Mouse (Mus musculus): Measurements from ENCODE around the gene Hsd3b5. TPM values are rescaled to one million over a fixed set of nuclear protein-coding genes. Genes with fewer than 3 reads are reported as not detected.

Gene Hsd3b5
- polyA plus RNA-seq, 1 experiment from 2014 or later: not detected

Other genes starting within 250 kb of the Hsd3b5 start
- 5.8 and 6.1 TPM in 2 replicates for gene Zfp697, start 247.8 kb downstream of the Hsd3b5 start, polyA plus RNA-seq (2015; fragmentation: Nextera tagmentation; extraction: Ambion mirVana)
- gene Gm4450, start 173.1 kb downstream of the Hsd3b5 start, polyA plus RNA-seq (2015; fragmentation: Nextera tagmentation; extraction: Ambion mirVana): not detected in 2 replicates
- gene Hsd3b4, start 119.7 kb downstream of the Hsd3b5 start, polyA plus RNA-seq (2015; fragmentation: Nextera tagmentation; extraction: Ambion mirVana): not detected in 2 replicates
- not detected in 2 replicates for gene Gm10681, start 41.4 kb downstream of the Hsd3b5 start, polyA plus RNA-seq (2015; fragmentation: Nextera tagmentation; extraction: Ambion mirVana)
- gene Hsd3b2, start 94.3 kb upstream of the Hsd3b5 start, polyA plus RNA-seq (2015; fragmentation: Nextera tagmentation; extraction: Ambion mirVana): 0.08 and 0.09 TPM in 2 replicates
- 1.6 and 3.6 TPM in 2 replicates for gene Hsd3b3, start 132.9 kb upstream of the Hsd3b5 start, polyA plus RNA-seq (2015; fragmentation: Nextera tagmentation; extraction: Ambion mirVana)
- gene Hsd3b6, start 184.2 kb upstream of the Hsd3b5 start, polyA plus RNA-seq (2015; fragmentation: Nextera tagmentation; extraction: Ambion mirVana): 1.2 and 1.4 TPM in 2 replicates
- gene Hsd3b1, start 229.5 kb upstream of the Hsd3b5 start, polyA plus RNA-seq (2015; fragmentation: Nextera tagmentation; extraction: Ambion mirVana): 2.5 and 3.7 TPM in 2 replicates

Data from stomach, embryonic 15.5 days (tissue).